Mouse (Mus musculus): Measurements from ENCODE around the gene Snrpd3.

DNA sequence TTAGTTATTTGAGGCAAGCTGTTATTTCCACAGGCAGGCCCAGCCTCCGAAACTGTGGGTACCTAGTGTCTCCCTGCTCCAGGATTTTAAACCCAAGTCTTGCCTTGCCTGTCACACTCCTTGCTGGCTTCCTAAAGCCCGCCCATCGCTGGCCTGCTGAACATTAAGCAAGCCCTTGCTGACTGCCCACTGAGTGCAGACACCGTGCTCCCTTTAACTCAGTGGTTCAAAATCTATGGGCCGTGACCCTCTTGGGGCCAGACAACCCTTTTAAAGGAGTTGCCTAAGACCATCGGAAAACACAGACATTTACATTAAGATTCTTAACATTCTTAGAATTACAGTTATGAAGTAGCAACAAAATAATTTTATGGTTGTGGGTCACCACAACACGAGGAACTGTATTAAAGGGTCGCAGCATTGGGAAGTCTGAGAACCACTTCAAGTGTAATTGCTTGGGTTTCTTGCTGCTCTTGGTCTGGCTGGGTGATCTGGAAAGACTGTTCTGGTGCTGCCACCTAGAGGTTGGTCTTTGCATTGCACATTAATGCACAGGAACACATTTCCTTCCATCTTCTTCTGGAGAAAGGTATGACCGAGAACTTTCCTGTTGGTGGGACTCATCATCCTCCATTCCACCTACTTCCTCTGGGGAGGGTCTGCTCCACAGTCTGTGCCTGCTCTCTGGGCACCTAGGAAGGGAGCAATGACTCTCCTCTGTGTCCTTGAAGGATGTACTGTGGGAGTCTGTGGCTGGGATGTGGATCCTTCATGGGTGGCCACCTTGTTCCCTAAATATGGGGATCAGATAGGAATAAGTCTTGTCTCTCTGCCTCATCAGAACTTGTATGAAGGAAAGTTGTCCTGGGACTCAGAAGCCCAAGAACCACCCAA, 31.0 kb upstream of the Snrpd3 start:
- TF ChIP-seq NANOG (IDR thresholded peaks at IDR 0.05; ENCODE audit: borderline replicate concordance, low read length): no peak
- peak; percentile 81 for TF ChIP-seq CTCF (conservative IDR thresholded peaks at IDR 0.05; ENCODE audit: low read length)
